In the genomic region with DNA sequence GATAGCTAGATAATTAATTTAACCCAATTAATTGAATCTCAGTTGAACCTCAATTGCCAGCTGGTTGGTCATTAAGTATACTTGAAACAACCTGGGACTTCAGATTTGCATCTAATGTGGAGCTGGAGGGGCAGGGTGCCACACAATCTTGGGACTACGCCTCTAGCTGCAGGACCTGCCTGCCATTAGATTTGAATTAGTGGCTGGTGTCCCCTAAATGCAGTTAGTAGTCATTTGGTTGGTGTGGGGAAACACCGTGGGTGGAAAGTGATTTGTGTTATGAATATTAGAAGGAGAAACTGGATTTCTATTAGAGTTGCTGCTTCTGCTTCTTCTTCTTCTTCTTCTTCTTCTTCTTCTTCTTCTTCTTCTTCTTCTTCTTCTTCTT, we compare ENCODE assay signal across 8 mouse cellular contexts. TPM values are rescaled to one million over a fixed set of nuclear protein-coding genes. Genes with fewer than 3 reads are reported as not detected.
DNase-seq lines count a peak whose midpoint lies in the region; ATAC-seq and TF ChIP-seq lines count a peak whose summit lies in the region.

No protein-coding gene starts in this region.

- no peak for TF ChIP-seq CTCF in lung, adult 2 months (IDR thresholded peaks at IDR 0.05; ENCODE audit: insufficient read depth, low read length)
- no peak for TF ChIP-seq CTCF in intestine, postnatal 0 days (IDR thresholded peaks at IDR 0.05; ENCODE audit: low read depth)

- H3K9me3 ChIP-seq in lung, embryonic 16.5 days (ENCODE audit: control insufficient read depth, low read length) = no peaks in the 10 kb centered on the region
- no peaks in the 10 kb centered on the region for H3K9me3 ChIP-seq in embryonic facial prominence, embryonic 12.5 days
- no peaks in the 10 kb centered on the region for H3K9me3 ChIP-seq in intestine, postnatal 0 days (ENCODE audit: control insufficient read depth)
- no peaks in the 10 kb centered on the region for H3K9me3 ChIP-seq in stomach, embryonic 14.5 days (ENCODE audit: control insufficient read depth, low read depth, low read length)

- DNase-seq in lung, adult 2 months = no peak
- no peak for DNase-seq in gastrocnemius, postnatal 25 days
- DNase-seq in layer of hippocampus, adult 9-10 months (ENCODE audit: low spot score) = no peak
- DNase-seq in urinary bladder, postnatal 14 days (ENCODE audit: low spot score) = no peak

- TF ChIP-seq POLR2A in lung, adult 2 months (IDR thresholded peaks at IDR 0.05; ENCODE audit: borderline replicate concordance, extremely low read depth, low read depth, low read length) = no peak

- H3K4me3 ChIP-seq in lung, embryonic 16.5 days (ENCODE audit: low read length) = peak overlapping the region; percentile 91
- no peak overlapping the region for H3K4me3 ChIP-seq in lung, adult 2 months (replicated peaks; ENCODE audit: extremely low read depth, low read depth, low read length)
- H3K4me3 ChIP-seq in embryonic facial prominence, embryonic 12.5 days = peak overlapping the region; percentile 91
- H3K4me3 ChIP-seq in intestine, postnatal 0 days (ENCODE audit: low read depth, low read length) = peak overlapping the region; percentile 89
- H3K4me3 ChIP-seq in stomach, embryonic 14.5 days (ENCODE audit: low read depth, low read length) = peak overlapping the region; percentile 89

- H3K27ac ChIP-seq in lung, embryonic 16.5 days (ENCODE audit: low read length) = no peak overlapping the region
- peak overlapping the region; percentile 80; the same call in 1 of the 2 replicates for H3K27ac ChIP-seq in embryonic facial prominence, embryonic 12.5 days
- no peak overlapping the region; the same call in 1 of the 2 replicates for H3K27ac ChIP-seq in intestine, postnatal 0 days (ENCODE audit: low read depth, low read length)
- peak overlapping the region; percentile 67; the same call in 1 of the 2 replicates for H3K27ac ChIP-seq in stomach, embryonic 14.5 days (ENCODE audit: low read length)

- H3K9ac ChIP-seq in lung, embryonic 16.5 days (ENCODE audit: low read length) = no peak overlapping the region; the same call in 1 of the 2 replicates
- no peak overlapping the region for H3K9ac ChIP-seq in embryonic facial prominence, embryonic 12.5 days
- H3K9ac ChIP-seq in intestine, postnatal 0 days (ENCODE audit: low read depth, low read length) = no peak overlapping the region
- H3K9ac ChIP-seq in stomach, embryonic 14.5 days (replicated peaks; ENCODE audit: low read depth, low read length) = no peak overlapping the region

- no peak for ATAC-seq in lung, embryonic 16.5 days (ENCODE audit: low read depth)
- no peak for ATAC-seq in embryonic facial prominence, embryonic 12.5 days (ENCODE audit: insufficient number of reproducible peaks, insufficient read depth, low FRiP score, low TSS enrichment)
- ATAC-seq in intestine, postnatal 0 days = no peak
- ATAC-seq in stomach, embryonic 14.5 days (ENCODE audit: insufficient number of reproducible peaks, insufficient read depth, low FRiP score, low read depth) = no peak

- no peaks in the 10 kb centered on the region; the same call in 1 of the 2 replicates for H3K4me1 ChIP-seq in lung, embryonic 16.5 days (replicated peaks; ENCODE audit: control insufficient read depth, insufficient read depth, low read length)
- H3K4me1 ChIP-seq in lung, adult 2 months (ENCODE audit: control insufficient read depth, insufficient read depth, low read length) = peaks cover 4% of the 10 kb centered on the region
- H3K4me1 ChIP-seq in embryonic facial prominence, embryonic 12.5 days = peaks cover 3% of the 10 kb centered on the region; the same call in 1 of the 2 replicates
- no peaks in the 10 kb centered on the region for H3K4me1 ChIP-seq in intestine, postnatal 0 days (replicated peaks; ENCODE audit: control insufficient read depth, insufficient read depth, low read length)
- H3K4me1 ChIP-seq in stomach, embryonic 14.5 days (ENCODE audit: control insufficient read depth, insufficient read depth, low read length) = 0 out of 2 replicates have a peak, but pooled peaks cover 2% of the 10 kb centered on the region

- peak overlapping the region; percentile 64 for H3K4me2 ChIP-seq in lung, embryonic 16.5 days (ENCODE audit: low read depth, low read length)
- H3K4me2 ChIP-seq in embryonic facial prominence, embryonic 12.5 days (replicated peaks) = peak overlapping the region; percentile 39
- peak overlapping the region; percentile 68 for H3K4me2 ChIP-seq in intestine, postnatal 0 days (replicated peaks; ENCODE audit: low read depth)
- H3K4me2 ChIP-seq in stomach, embryonic 14.5 days (replicated peaks; ENCODE audit: low read depth, low read length) = peak overlapping the region; percentile 22

- 86% methylated on average over 2 of the region's 2 CpGs for WGBS in lung, embryonic 16.5 days
- 93% methylated on average over 2 of the region's 2 CpGs for WGBS in lung, adult 2 months
- WGBS in embryonic facial prominence, embryonic 12.5 days = 90% methylated on average over 2 of the region's 2 CpGs
- WGBS in intestine, postnatal 0 days = 87% methylated on average over 2 of the region's 2 CpGs
- WGBS in stomach, embryonic 14.5 days = 93% methylated on average over 2 of the region's 2 CpGs

- peaks cover 2% of the 10 kb centered on the region; the same call in 1 of the 2 replicates for H3K36me3 ChIP-seq in lung, embryonic 16.5 days (ENCODE audit: control insufficient read depth, insufficient read depth, low read length)
- H3K36me3 ChIP-seq in embryonic facial prominence, embryonic 12.5 days = no peaks in the 10 kb centered on the region
- H3K36me3 ChIP-seq in intestine, postnatal 0 days (ENCODE audit: control insufficient read depth, insufficient read depth) = 0 out of 2 replicates have a peak, but pooled peaks cover 3% of the 10 kb centered on the region
- H3K36me3 ChIP-seq in stomach, embryonic 14.5 days (ENCODE audit: control insufficient read depth, insufficient read depth, low read length) = no peaks in the 10 kb centered on the region; the same call in 1 of the 2 replicates

- no peaks in the 10 kb centered on the region for H3K27me3 ChIP-seq in lung, embryonic 16.5 days (ENCODE audit: control insufficient read depth, insufficient read depth, low read depth, low read length)
- H3K27me3 ChIP-seq in embryonic facial prominence, embryonic 12.5 days = no peaks in the 10 kb centered on the region
- no peaks in the 10 kb centered on the region for H3K27me3 ChIP-seq in intestine, postnatal 0 days (replicated peaks; ENCODE audit: control insufficient read depth, insufficient read depth, low read length)
- no peaks in the 10 kb centered on the region for H3K27me3 ChIP-seq in stomach, embryonic 14.5 days (ENCODE audit: control insufficient read depth, insufficient read depth, low read length)

RNA-seq across cellular contexts. Expression of gene 4930453N24Rik, which starts 0.5 kb away (rescaled TPM):
- 21.3 and 21.8 TPM in 2 replicates for polyA plus RNA-seq in lung, embryonic 16.5 days (2015; fragmentation: Nextera tagmentation; extraction: Ambion mirVana)
- polyA plus RNA-seq in lung, adult 2 months (2012; rRNA removed) = 2.8 and 4.0 TPM in 2 replicates
- polyA plus RNA-seq in embryonic facial prominence, embryonic 12.5 days (2016; fragmentation: Nextera tagmentation; extraction: Ambion mirVana) = 27.7 and 28.9 TPM in 2 replicates
- 13.7 and 15.1 TPM in 2 replicates for polyA plus RNA-seq in intestine, postnatal 0 days (2015; fragmentation: Nextera tagmentation; extraction: Ambion mirVana)
- 29.8 and 30.1 TPM in 2 replicates for polyA plus RNA-seq in stomach, embryonic 14.5 days (2014; fragmentation: Nextera tagmentation; extraction: Ambion mirVana)
- 10 to 100 TPM; 34.0 to 38.6 TPM for total RNA-seq in gastrocnemius, postnatal 25 days (2021)

Comparison
In these comparisons a context has a peak if more than half of its experiments do, and no peak if none do; other contexts are left out.
1. H3K27ac ChIP-seq: peak in embryonic facial prominence, embryonic 12.5 days (single experiment) and stomach, embryonic 14.5 days (single experiment); none in lung, embryonic 16.5 days (single experiment) and intestine, postnatal 0 days (single experiment).
2. Peak in every context shown above with its lines, with median percentiles within 50 percentile points of each other: H3K4me2 ChIP-seq.